Mouse (Mus musculus): ENCODE measurements around the gene Gm49373. TPM values are rescaled to one million over a fixed set of nuclear protein-coding genes. Genes with fewer than 3 reads are reported as not detected.

The Gm49373 gene
- polyA plus RNA-seq, 1 experiment from 2014 or later: 0.58 TPM

DNA sequence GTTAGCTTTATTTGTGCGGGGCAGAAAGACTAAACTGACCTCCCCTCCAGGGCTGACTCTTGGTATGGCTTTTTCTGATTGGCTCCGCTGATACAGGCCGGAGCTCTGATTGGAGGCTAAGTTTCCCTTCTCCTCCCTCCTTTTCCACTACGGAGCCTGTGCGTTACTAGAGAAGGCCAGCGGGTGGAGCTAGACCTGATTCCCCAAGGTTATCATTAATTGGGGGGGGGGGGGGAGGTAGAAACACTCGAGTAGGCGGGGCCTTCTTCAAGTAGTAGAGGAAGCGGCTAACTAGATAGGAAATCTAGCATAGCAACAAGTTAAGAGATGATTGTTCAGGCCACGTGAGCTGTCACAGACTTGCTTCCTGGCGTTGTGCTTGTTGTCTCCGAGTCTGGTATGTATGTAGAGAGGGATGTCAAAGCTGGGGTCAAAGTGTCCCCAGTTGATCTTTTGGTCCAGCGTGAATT lies 42.1 kb downstream of the Gm49373 start:
- Histone ChIP-seq H3K4me1 (ENCODE audit: control insufficient read depth, insufficient read depth, low read length) (peaks cover 4% of the 10 kb centered on the region), H3K4me2 (ENCODE audit: low read depth, low read length) (peak overlapping the region; percentile 83), H3K4me3 (ENCODE audit: low read depth, low read length) (peak overlapping the region; percentile 31), H3K27me3 (ENCODE audit: control insufficient read depth, insufficient read depth, low read length) (peaks cover 43% of the 10 kb centered on the region), H3K27ac (replicated peaks; ENCODE audit: low read depth, low read length) (no peak overlapping the region), H3K36me3 (replicated peaks; ENCODE audit: control insufficient read depth, insufficient read depth, low read depth, low read length) (no peaks in the 10 kb centered on the region), H3K9me3 (replicated peaks; ENCODE audit: control insufficient read depth, low read length) (no peaks in the 10 kb centered on the region), H3K9ac (replicated peaks; ENCODE audit: low read length) (no peak overlapping the region)
- DNase-seq (ENCODE audit: low spot score) (peak; percentile 91), ATAC-seq (replicated peaks; ENCODE audit: insufficient number of reproducible peaks, low FRiP score, low TSS enrichment, low read depth) (0 out of 2 replicates have a peak, but pooled peaks have one; percentile 54)
- WGBS: 1% methylated on average over 13 of the region's 13 CpGs

GRCm38 (mm10) chr9:21030055-21030600 lies 42.8 kb downstream of the Gm49373 start:
- DNase-seq (ENCODE audit: low spot score) (no peak), ATAC-seq (replicated peaks; ENCODE audit: insufficient number of reproducible peaks, low FRiP score, low TSS enrichment, low read depth) (no peak)
- Histone ChIP-seq H3K36me3 (replicated peaks; ENCODE audit: control insufficient read depth, insufficient read depth, low read depth, low read length) (no peaks in the 10 kb centered on the region), H3K4me2 (ENCODE audit: low read depth, low read length) (peak overlapping the region; percentile 57; the same call in 1 of the 2 replicates), H3K9me3 (replicated peaks; ENCODE audit: control insufficient read depth, low read length) (no peaks in the 10 kb centered on the region), H3K4me3 (ENCODE audit: low read depth, low read length) (no peak overlapping the region; the same call in 1 of the 2 replicates), H3K4me1 (ENCODE audit: control insufficient read depth, insufficient read depth, low read length) (peaks cover 4% of the 10 kb centered on the region), H3K27ac (replicated peaks; ENCODE audit: low read depth, low read length) (no peak overlapping the region), H3K27me3 (ENCODE audit: control insufficient read depth, insufficient read depth, low read length) (peaks cover 36% of the 10 kb centered on the region), H3K9ac (replicated peaks; ENCODE audit: low read length) (no peak overlapping the region; the same call in 1 of the 2 replicates)
- 24% methylated on average over 22 of the region's 22 CpGs for WGBS

DNA sequence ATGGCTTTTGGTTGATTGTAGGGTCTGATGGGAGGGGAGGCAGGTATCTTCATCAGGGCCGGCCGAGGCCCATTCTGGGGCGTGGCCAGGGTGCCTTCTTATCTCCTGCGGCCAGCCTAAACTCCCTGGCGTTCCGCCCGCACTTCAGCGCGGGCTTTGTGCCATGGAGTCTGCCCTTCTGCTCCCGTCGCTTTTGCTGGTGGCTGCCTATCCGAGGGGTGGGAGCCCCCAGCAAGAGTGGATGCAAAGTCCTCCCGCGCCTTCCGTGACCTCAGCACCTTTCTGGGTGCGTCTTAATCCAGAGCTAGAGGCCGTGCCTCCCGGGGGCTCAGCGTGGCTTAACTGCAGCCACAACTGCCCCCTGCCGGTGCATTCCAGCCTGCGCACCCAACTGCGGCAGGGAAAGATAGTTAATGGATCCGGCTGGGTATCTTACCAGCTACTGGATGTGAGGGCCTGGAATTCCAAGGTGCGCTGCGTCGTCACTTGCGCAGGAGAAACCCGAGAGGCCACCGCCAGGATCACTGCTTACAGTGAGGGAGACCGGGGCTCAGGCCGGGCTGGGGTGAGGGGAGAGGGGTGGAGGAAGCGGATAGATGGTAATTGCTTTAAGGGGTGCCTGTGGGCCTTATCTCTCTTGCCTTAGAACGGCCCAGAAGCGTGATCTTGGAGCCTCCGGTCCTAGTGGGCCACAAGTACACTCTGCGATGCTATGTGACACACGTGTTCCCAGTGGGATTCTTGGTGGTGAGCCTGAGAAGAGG lies 43.4 kb downstream of the Gm49373 start, which contains the start of gene Icam4:
TSS of gene Icam4 (plus strand) at position 83 of the 764 bp plus-strand sequence.
- Histone ChIP-seq H3K27ac (replicated peaks; ENCODE audit: low read depth, low read length) (no peak within 1 kb of the TSS), H3K36me3 (replicated peaks; ENCODE audit: control insufficient read depth, insufficient read depth, low read depth, low read length) (no peaks in the 10 kb centered on the region), H3K4me1 (ENCODE audit: control insufficient read depth, insufficient read depth, low read length) (peaks cover 4% of the 10 kb centered on the region), H3K4me2 (ENCODE audit: low read depth, low read length) (peak within 1 kb of the TSS; percentile 57), H3K27me3 (ENCODE audit: control insufficient read depth, insufficient read depth, low read length) (peaks cover 30% of the 10 kb centered on the region), H3K4me3 (ENCODE audit: low read depth, low read length) (peak within 1 kb of the TSS; percentile 23), H3K9me3 (replicated peaks; ENCODE audit: control insufficient read depth, low read length) (no peaks in the 10 kb centered on the region), H3K9ac (replicated peaks; ENCODE audit: low read length) (peak within 1 kb of the TSS; percentile 44)
- DNase-seq (ENCODE audit: low spot score): peak; percentile 86
- ATAC-seq (replicated peaks; ENCODE audit: insufficient number of reproducible peaks, low FRiP score, low TSS enrichment, low read depth): no peak
- WGBS: 2% methylated on average over 37 of the region's 37 CpGs

- Histone ChIP-seq H3K9ac (replicated peaks; ENCODE audit: low read length) (no peak overlapping the region), H3K27me3 (ENCODE audit: control insufficient read depth, insufficient read depth, low read length) (peaks cover 23% of the 10 kb centered on the region), H3K4me2 (ENCODE audit: low read depth, low read length) (no peak overlapping the region; the same call in 1 of the 2 replicates), H3K27ac (replicated peaks; ENCODE audit: low read depth, low read length) (no peak overlapping the region), H3K36me3 (replicated peaks; ENCODE audit: control insufficient read depth, insufficient read depth, low read depth, low read length) (no peaks in the 10 kb centered on the region), H3K9me3 (replicated peaks; ENCODE audit: control insufficient read depth, low read length) (no peaks in the 10 kb centered on the region), H3K4me3 (ENCODE audit: low read depth, low read length) (no peak overlapping the region), H3K4me1 (ENCODE audit: control insufficient read depth, insufficient read depth, low read length) (peaks cover 4% of the 10 kb centered on the region)
- DNase-seq (ENCODE audit: low spot score) (no peak), ATAC-seq (replicated peaks; ENCODE audit: insufficient number of reproducible peaks, low FRiP score, low TSS enrichment, low read depth) (no peak)
- WGBS: 73% methylated on average over 6 of the region's 6 CpGs
Observed at GRCm38 (mm10) chr9:21028560-21029110, 44.3 kb downstream of the Gm49373 start.

DNA sequence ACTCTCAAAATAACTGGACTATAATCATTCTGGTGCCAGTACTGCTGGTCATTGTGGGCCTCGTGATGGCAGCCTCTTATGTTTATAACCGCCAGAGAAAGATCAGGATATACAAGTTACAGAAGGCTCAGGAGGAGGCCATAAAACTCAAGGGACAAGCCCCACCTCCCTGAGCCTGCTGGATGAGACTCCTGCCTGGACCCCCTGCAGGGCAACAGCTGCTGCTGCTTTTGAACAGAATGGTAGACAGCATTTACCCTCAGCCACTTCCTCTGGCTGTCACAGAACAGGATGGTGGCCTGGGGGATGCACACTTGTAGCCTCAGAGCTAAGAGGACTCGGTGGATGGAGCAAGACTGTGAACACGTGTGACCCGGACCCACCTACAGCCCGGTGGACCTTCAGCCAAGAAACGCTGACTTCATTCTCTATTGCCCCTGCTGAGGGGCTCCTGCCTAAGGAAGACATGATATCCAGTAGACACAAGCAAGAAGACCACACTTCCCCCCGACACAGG lies 45.1 kb downstream of the Gm49373 start:
- DNase-seq (ENCODE audit: low spot score) (no peak), ATAC-seq (replicated peaks; ENCODE audit: insufficient number of reproducible peaks, low FRiP score, low TSS enrichment, low read depth) (no peak)
- Histone ChIP-seq H3K27ac (replicated peaks; ENCODE audit: low read depth, low read length) (no peak overlapping the region), H3K4me3 (ENCODE audit: low read depth, low read length) (no peak overlapping the region), H3K36me3 (replicated peaks; ENCODE audit: control insufficient read depth, insufficient read depth, low read depth, low read length) (no peaks in the 10 kb centered on the region), H3K9ac (replicated peaks; ENCODE audit: low read length) (no peak overlapping the region), H3K4me1 (ENCODE audit: control insufficient read depth, insufficient read depth, low read length) (peaks cover 4% of the 10 kb centered on the region), H3K4me2 (ENCODE audit: low read depth, low read length) (no peak overlapping the region), H3K9me3 (replicated peaks; ENCODE audit: control insufficient read depth, low read length) (no peaks in the 10 kb centered on the region), H3K27me3 (ENCODE audit: control insufficient read depth, insufficient read depth, low read length) (peaks cover 16% of the 10 kb centered on the region)
- WGBS: 60% methylated on average over 8 of the region's 8 CpGs

DNA sequence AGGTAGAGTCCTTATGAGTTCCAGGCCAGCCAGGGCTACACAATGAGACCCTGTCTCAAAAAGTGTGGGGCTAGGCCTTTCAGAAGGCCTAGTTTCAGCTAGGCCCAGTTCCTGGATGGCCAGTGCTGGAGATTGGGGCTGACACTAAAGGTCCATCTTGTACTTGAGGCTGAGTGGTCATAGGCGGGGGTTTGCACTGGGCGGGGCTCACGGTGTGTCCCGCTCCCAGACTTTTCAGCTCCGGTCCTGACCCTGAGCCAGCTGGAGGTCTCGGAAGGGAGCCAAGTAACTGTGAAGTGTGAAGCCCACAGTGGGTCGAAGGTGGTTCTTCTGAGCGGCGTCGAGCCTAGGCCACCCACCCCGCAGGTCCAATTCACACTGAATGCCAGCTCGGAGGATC lies 46.0 kb downstream of the Gm49373 start:
- Histone ChIP-seq H3K4me1 (ENCODE audit: control insufficient read depth, insufficient read depth, low read length) (no peaks in the 10 kb centered on the region; the same call in none of the 2 replicates), H3K9me3 (replicated peaks; ENCODE audit: control insufficient read depth, low read length) (no peaks in the 10 kb centered on the region), H3K27me3 (ENCODE audit: control insufficient read depth, insufficient read depth, low read length) (peaks cover 6% of the 10 kb centered on the region), H3K36me3 (replicated peaks; ENCODE audit: control insufficient read depth, insufficient read depth, low read depth, low read length) (no peaks in the 10 kb centered on the region), H3K9ac (replicated peaks; ENCODE audit: low read length) (no peak overlapping the region), H3K4me2 (ENCODE audit: low read depth, low read length) (no peak overlapping the region), H3K27ac (replicated peaks; ENCODE audit: low read depth, low read length) (no peak overlapping the region), H3K4me3 (ENCODE audit: low read depth, low read length) (no peak overlapping the region)
- ATAC-seq (replicated peaks; ENCODE audit: insufficient number of reproducible peaks, low FRiP score, low TSS enrichment, low read depth) (no peak), DNase-seq (ENCODE audit: low spot score) (no peak)
- WGBS: 83% methylated on average over 12 of the region's 12 CpGs

DNA sequence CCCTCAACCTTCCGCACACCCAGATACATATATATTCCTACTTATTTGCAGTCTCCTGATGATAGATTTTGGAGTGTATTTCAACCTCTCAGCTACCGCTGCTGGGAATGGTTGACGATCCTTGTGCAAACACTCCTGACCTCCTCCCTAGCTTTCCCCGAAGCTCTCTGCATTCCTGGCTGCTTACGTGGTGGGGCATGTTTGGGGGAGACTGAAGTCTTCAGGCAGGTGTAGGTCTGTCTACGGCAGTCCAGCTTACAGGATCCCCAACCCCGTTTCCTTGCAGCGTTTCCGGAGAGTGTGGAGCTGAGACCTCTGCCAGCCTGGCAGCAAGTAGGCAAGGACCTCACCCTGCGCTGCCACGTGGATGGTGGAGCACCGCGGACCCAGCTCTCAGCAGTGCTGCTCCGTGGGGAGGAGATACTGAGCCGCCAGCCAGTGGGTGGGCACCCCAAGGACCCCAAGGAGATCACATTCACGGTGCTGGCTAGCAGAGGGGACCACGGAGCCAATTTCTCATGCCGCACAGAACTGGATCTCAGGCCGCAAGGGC lies 47.6 kb downstream of the Gm49373 start:
- Histone ChIP-seq H3K4me1 (ENCODE audit: control insufficient read depth, insufficient read depth, low read length) (no peaks in the 10 kb centered on the region; the same call in none of the 2 replicates), H3K4me3 (ENCODE audit: low read depth, low read length) (no peak overlapping the region), H3K9me3 (replicated peaks; ENCODE audit: control insufficient read depth, low read length) (no peaks in the 10 kb centered on the region), H3K27me3 (ENCODE audit: control insufficient read depth, insufficient read depth, low read length) (peaks cover 4% of the 10 kb centered on the region), H3K36me3 (replicated peaks; ENCODE audit: control insufficient read depth, insufficient read depth, low read depth, low read length) (no peaks in the 10 kb centered on the region), H3K9ac (replicated peaks; ENCODE audit: low read length) (no peak overlapping the region), H3K27ac (replicated peaks; ENCODE audit: low read depth, low read length) (no peak overlapping the region), H3K4me2 (ENCODE audit: low read depth, low read length) (no peak overlapping the region)
- ATAC-seq (replicated peaks; ENCODE audit: insufficient number of reproducible peaks, low FRiP score, low TSS enrichment, low read depth) (no peak), DNase-seq (ENCODE audit: low spot score) (no peak)
- 67% methylated on average over 19 of the region's 19 CpGs for WGBS
